Mouse (Mus musculus) intestine, embryonic 16.5 days (tissue): ENCODE measurements around the gene Dph1. TPM values are rescaled to one million over a fixed set of nuclear protein-coding genes. Genes with fewer than 3 reads are reported as not detected.

ENCODE experiments used
- ATAC-seq: fragments of 200-750 bp; cut with Nextera tagmentation; 2 replicates; pipeline ENCODE4 v1.8.0; 2017; ENCODE audit warnings: moderate TSS enrichment, moderate library complexity
- H3K27ac ChIP-seq: fragments of 300-500 bp; sonication (generic); 2 replicates; pipeline ENCODE4 v1.5.1; 2014; ENCODE audit warnings: mild to moderate bottlenecking, low read length
- H3K27me3 ChIP-seq: fragments of 300-500 bp; sonication (generic); replicated peaks from 2 replicates; pipeline ENCODE4 v1.6.1; 2014; ENCODE audit warnings: low read length, control low read depth, mixed read lengths; ENCODE audit not compliant: control insufficient read depth, insufficient read depth
- H3K36me3 ChIP-seq: fragments of 300-500 bp; sonication (generic); 2 replicates; pipeline ENCODE4 v1.6.1; 2014; ENCODE audit warnings: low read length, control low read depth; ENCODE audit not compliant: control insufficient read depth, insufficient read depth
- H3K4me1 ChIP-seq: fragments of 300-500 bp; sonication (generic); 2 replicates; pipeline ENCODE4 v1.6.1; 2014; ENCODE audit warnings: low read length, control low read depth, mixed read lengths; ENCODE audit not compliant: control insufficient read depth, insufficient read depth
- H3K4me2 ChIP-seq: fragments of 300-500 bp; sonication (generic); 2 replicates; pipeline ENCODE4 v1.6.1; 2014; ENCODE audit warnings: low read depth, low read length, control low read depth
- H3K4me3 ChIP-seq: fragments of 300-500 bp; sonication (generic); 2 replicates; pipeline ENCODE4 v1.5.1; 2014; ENCODE audit warnings: mild to moderate bottlenecking, low read length
- H3K9ac ChIP-seq: fragments of 300-500 bp; sonication (generic); 2 replicates; pipeline ENCODE4 v1.6.1; 2014; ENCODE audit warnings: low read depth, low read length
- H3K9me3 ChIP-seq: fragments of 300-500 bp; sonication (generic); 2 replicates; pipeline ENCODE4 v1.6.1; 2016; ENCODE audit warnings: low read length, control low read depth; ENCODE audit not compliant: control insufficient read depth
- WGBS: fragments of 180-500 bp; shearing (Covaris S2); extraction: QIAGEN DNeasy Blood & Tissue Kit; methylation state at CpG from one replicate; pipeline ENCODE4 v1.1.7; 2014; 5-methylcytosine and 5-hydroxymethylcytosine counted together
- polyA plus RNA-seq: library from polyadenylated mRNA; unstranded; fragments of >200 nt; fragmentation: Nextera tagmentation; extraction: Ambion mirVana; gene quantifications from 2 replicates; pipeline ENCODE4 v1.2.1, GENCODE M21; 2015

The Dph1 gene
- polyA plus RNA-seq, result 20.3 and 22.7 TPM in 2 replicates

DNA sequence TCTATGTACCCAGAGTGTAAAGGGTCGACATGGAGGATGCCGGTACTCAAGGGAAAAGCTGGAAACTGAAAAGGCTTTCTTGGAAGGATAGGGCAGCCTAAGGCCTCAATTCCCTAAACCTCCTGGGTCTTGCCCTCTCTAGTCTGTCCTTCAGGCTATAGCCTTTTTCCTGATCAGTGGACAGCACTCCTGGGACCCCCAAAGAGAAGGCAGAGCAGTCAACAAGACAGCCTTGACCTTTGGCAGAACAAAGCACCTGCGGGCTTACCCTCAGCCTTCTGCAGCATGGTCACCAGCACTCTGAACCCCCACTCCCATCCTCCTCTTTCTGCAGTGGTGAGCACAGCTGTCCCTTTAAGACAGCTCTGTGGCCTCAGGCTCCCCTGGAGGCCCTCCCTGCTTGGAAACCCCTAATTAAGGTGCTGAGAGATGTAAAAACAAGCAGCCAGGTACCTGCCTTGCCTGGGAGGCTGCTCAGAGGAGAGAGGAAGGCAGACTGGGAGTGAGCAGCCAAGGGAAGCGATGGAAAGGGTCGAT lies at the start of gene Dph1:
Gene Dph1, minus strand, starts transcription at position 337 of the 537 bp plus-strand sequence.
- Histone ChIP-seq H3K36me3 (no peaks in the 10 kb centered on the region), H3K4me3 (peak within 1 kb of the TSS; percentile 75), H3K9me3 (no peaks in the 10 kb centered on the region), H3K27me3 (peaks cover 31% of the 10 kb centered on the region), H3K4me2 (peak within 1 kb of the TSS; percentile 70), H3K27ac (peak within 1 kb of the TSS; percentile 35), H3K9ac (peak within 1 kb of the TSS; percentile 73), H3K4me1 (peaks cover 26% of the 10 kb centered on the region)
- WGBS, result 62% methylated on average over 5 of the region's 5 CpGs
- ATAC-seq, result no peak

DNA sequence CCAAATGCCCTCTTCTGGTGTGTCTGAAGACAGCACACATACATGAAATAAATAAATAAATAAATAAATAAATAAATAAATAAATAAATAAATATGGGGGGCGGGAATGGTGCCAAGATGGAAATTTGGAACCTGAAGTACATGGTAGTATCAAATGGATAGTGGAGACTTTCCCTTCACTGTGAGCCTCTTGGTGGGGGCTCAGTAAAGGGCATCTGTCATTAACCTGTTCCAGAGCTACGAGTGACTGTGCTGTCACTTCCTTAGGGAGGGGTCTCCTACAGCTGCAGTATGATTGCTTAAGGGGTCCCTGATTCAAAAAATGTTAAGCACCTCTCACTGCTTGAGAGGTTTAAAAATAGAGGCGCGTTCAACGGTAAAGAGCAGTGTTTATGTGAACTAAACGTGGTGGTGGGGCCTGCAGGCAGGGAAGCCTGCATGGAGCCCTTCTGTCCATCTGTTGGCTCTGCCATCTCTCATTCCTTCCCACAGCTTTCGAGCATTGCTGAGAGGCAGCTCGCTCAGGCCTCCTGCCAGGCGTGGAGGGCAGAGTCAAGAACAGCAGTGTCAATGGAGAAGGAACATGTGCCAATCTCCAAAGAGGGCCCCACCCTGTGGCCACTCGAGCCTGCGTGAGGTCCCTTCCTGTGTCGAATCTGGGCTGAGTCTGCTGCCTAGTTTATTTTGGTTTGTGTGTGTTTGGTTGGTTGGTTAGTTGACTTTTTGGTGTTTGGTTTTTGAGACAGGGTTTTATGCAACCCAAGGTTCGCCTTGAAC lies 49.3 kb upstream of the Dph1 start:
- Histone ChIP-seq H3K4me2 (no peak overlapping the region), H3K27ac (no peak overlapping the region), H3K4me1 (peaks cover 3% of the 10 kb centered on the region; the same call in 1 of the 2 replicates), H3K9ac (no peak overlapping the region), H3K9me3 (no peaks in the 10 kb centered on the region), H3K36me3 (no peaks in the 10 kb centered on the region), H3K4me3 (no peak overlapping the region), H3K27me3 (peaks cover under 1% of the 10 kb centered on the region; the same call in 1 of the 2 replicates)
- 70% methylated on average over 13 of the region's 13 CpGs for WGBS
- no peak for ATAC-seq

DNA sequence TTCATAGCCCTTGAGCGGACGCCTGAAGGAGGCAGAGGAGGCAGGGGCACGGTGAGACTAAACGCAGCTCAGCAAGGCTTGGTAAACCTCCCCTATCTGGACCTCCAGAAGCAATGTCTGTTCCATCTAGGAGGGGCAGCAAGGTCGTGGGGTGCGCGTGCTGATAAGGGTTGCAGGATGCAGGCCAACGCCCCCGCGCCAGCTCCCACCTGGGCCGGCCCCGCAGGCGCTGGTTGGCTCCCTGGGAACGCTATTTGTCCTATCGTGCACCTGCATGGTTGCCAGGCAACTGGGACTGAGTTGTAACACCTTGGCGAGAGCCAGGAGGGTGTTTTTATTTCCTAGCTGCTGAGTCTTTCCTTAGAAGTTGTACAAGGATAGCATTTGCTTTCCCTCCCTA lies 43.7 kb upstream of the Dph1 start:
- Histone ChIP-seq H3K4me2 (no peak overlapping the region), H3K9ac (no peak overlapping the region), H3K27me3 (peaks cover 3% of the 10 kb centered on the region; the same call in 1 of the 2 replicates), H3K27ac (no peak overlapping the region), H3K9me3 (no peaks in the 10 kb centered on the region), H3K36me3 (no peaks in the 10 kb centered on the region), H3K4me3 (no peak overlapping the region), H3K4me1 (peaks cover 4% of the 10 kb centered on the region; the same call in 1 of the 2 replicates)
- 11% methylated on average over 16 of the region's 16 CpGs for WGBS
- peak; percentile 53 for ATAC-seq

DNA sequence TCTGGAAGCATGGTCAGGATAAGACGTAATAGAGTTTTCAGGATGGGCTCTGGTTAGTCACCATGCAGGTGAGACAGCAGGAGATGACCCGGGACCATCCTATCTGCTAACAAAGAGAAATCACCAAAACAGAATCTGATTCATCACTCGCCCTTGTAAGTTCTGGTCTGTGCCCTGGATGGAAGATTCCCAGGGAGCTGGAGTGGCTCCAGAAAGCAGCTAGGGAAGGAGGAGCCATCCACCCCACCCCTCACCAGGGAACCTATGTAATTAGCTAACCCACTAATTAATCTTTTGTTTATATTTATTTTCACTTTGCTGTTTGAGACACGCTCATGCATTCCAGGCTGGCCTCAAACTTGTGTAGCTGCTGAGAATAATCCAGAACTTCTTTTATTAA lies 41.4 kb upstream of the Dph1 start:
- H3K9ac ChIP-seq, result no peak overlapping the region
- WGBS, result 69% methylated on average over 4 of the region's 4 CpGs
- no peak overlapping the region for H3K4me3 ChIP-seq
- H3K27ac ChIP-seq, result no peak overlapping the region
- peaks cover 3% of the 10 kb centered on the region; the same call in 1 of the 2 replicates for H3K27me3 ChIP-seq
- peaks cover 4% of the 10 kb centered on the region; the same call in 1 of the 2 replicates for H3K4me1 ChIP-seq
- H3K9me3 ChIP-seq, result no peaks in the 10 kb centered on the region
- no peak overlapping the region for H3K4me2 ChIP-seq
- no peaks in the 10 kb centered on the region for H3K36me3 ChIP-seq
- no peak for ATAC-seq

DNA sequence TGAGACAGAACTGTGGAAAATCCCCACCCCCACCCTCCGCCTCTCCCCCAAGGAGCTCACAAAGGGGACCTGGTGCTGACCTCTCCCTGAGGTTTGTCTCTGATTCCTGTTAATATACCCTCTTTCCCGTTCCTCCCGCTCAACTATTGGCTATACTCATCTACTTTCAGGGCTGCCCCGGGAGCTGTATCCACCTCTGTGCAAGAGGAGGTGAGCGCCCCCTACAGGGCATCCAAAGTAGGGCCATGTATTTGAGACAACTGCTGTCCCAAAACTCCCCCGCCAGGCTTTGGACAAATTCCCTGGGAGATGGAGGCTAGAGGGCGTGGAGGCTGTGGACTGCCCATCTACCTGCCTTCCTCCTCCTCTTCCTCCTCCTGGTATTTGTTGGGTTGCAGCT lies 40.7 kb upstream of the Dph1 start:
- WGBS, result 12% methylated on average over 7 of the region's 7 CpGs
- H3K9ac ChIP-seq, result no peak overlapping the region
- no peaks in the 10 kb centered on the region for H3K9me3 ChIP-seq
- H3K36me3 ChIP-seq, result no peaks in the 10 kb centered on the region
- no peak overlapping the region for H3K4me3 ChIP-seq
- H3K27ac ChIP-seq, result no peak overlapping the region
- peak; percentile 38; the same call in 1 of the 2 replicates for ATAC-seq
- no peak overlapping the region for H3K4me2 ChIP-seq
- peaks cover 3% of the 10 kb centered on the region; the same call in 1 of the 2 replicates for H3K27me3 ChIP-seq
- H3K4me1 ChIP-seq, result peaks cover 4% of the 10 kb centered on the region; the same call in 1 of the 2 replicates

DNA sequence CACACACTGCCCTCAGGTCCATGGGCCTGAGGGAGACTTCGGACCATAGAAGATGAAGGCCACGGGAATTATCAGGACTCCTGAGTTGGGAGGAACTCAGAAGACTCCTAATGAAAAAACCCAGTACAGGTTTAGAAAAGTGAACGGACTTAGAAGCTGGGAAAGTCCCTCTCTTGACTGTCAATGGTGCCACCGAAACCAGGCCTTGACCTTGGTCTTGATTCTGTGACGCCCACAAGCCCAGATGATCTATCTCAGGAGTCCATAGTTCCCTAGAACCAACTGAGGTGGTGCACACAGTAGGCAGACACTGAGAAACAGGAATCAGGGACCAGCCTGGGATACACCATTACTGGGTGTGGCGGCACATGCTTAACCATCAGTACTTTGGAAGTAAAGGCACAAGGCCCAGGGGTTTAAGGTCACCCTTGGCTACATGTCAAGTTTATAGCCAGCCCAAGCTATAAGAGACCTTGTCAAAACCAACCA lies 39.3 kb upstream of the Dph1 start:
- Histone ChIP-seq H3K36me3 (no peaks in the 10 kb centered on the region), H3K9ac (no peak overlapping the region), H3K9me3 (no peaks in the 10 kb centered on the region), H3K4me2 (no peak overlapping the region), H3K27ac (no peak overlapping the region), H3K27me3 (peaks cover 3% of the 10 kb centered on the region; the same call in 1 of the 2 replicates), H3K4me1 (peaks cover 4% of the 10 kb centered on the region; the same call in 1 of the 2 replicates), H3K4me3 (no peak overlapping the region)
- no peak for ATAC-seq
- WGBS, result 93% methylated on average over 6 of the region's 6 CpGs

DNA sequence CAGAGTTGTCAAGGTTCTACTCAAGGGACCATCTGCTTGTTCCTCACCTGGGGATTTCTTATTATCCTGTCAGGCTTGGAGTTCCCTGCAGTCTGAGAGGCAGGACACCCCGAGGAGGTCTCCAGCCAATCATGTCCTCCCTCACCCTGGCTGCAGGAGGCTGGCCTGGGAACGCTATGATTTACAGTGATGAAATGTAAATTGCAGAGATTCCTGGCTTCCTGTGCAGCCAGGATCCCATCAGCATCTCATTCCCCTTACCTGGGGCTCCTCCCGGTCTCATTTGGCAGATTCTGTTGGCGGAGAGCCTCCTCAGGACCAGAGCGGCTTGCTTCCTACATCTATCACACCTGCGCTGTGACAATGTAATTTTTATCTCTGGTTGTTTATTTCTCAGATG lies 38.2 kb upstream of the Dph1 start:
- H3K9me3 ChIP-seq, result no peaks in the 10 kb centered on the region
- no peaks in the 10 kb centered on the region for H3K36me3 ChIP-seq
- no peak for ATAC-seq
- H3K4me3 ChIP-seq, result no peak overlapping the region
- H3K4me1 ChIP-seq, result peaks cover 4% of the 10 kb centered on the region; the same call in 1 of the 2 replicates
- H3K9ac ChIP-seq, result no peak overlapping the region
- H3K4me2 ChIP-seq, result no peak overlapping the region
- no peaks in the 10 kb centered on the region for H3K27me3 ChIP-seq
- no peak overlapping the region for H3K27ac ChIP-seq
- WGBS, result 63% methylated on average over 6 of the region's 6 CpGs

DNA sequence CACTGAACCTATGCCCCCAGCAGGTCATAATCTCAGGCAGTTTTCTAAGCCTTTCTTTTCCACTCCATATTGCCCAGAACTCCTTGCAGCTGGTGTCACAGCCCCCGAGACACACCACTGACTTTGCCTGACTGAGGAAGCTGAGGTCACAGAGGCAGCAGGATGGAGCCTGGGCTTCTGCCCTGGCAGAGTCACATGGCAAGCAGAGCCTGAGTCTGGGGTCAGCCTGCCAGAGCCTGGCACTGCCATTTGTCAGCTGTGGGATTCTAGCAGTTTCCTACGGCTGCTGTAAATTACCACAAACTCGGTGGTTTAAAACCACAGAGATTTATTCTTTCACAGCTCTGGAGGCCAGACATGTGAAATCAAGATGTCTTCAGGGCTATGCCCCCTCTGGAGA lies 36.6 kb upstream of the Dph1 start:
- Histone ChIP-seq H3K9ac (no peak overlapping the region), H3K27me3 (no peaks in the 10 kb centered on the region), H3K27ac (no peak overlapping the region), H3K36me3 (no peaks in the 10 kb centered on the region), H3K4me2 (no peak overlapping the region), H3K4me1 (peaks cover 4% of the 10 kb centered on the region; the same call in 1 of the 2 replicates), H3K9me3 (no peaks in the 10 kb centered on the region), H3K4me3 (no peak overlapping the region)
- 62% methylated on average over 3 of the region's 3 CpGs for WGBS
- ATAC-seq, result no peak

DNA sequence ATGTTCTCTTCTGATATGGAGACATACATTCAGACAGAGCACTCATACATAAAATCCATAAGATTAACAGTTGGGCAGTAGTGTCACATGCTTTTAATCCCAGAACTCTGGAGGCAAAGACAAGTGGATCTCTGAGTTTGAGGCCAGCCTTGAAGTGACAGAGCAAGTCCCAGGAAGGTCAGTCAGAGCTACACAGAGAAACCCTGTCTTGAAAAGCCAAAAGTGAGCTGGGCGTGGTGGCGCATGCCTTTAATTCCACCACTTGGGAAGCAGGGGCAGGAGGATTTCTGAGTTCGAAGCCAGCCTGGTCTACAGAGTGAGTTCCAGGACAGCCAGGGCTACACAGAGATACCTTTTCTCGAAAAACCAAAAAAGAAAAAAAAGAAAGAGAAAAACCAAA lies 33.8 kb upstream of the Dph1 start:
- Histone ChIP-seq H3K9ac (no peak overlapping the region), H3K36me3 (no peaks in the 10 kb centered on the region), H3K4me3 (no peak overlapping the region), H3K27me3 (no peaks in the 10 kb centered on the region), H3K4me2 (no peak overlapping the region), H3K27ac (no peak overlapping the region), H3K9me3 (no peaks in the 10 kb centered on the region), H3K4me1 (peaks cover 10% of the 10 kb centered on the region; the same call in 1 of the 2 replicates)
- 87% methylated on average over 4 of the region's 4 CpGs for WGBS
- no peak for ATAC-seq
